Mouse (Mus musculus) neural tube, embryonic 11.5 days (tissue): ENCODE results near the gene Ripk4. TPM values are rescaled to one million over a fixed set of nuclear protein-coding genes. Genes with fewer than 3 reads are reported as not detected.

ENCODE experiments used
- ATAC-seq: fragments of 200-750 bp; cut with Nextera tagmentation; 2 replicates; pipeline ENCODE4 v1.8.0; 2017; ENCODE audit warnings: moderate number of reproducible peaks, mild to moderate bottlenecking, moderate TSS enrichment, moderate library complexity; ENCODE audit not compliant: insufficient read depth, low FRiP score, low TSS enrichment
- DNase-seq: peaks from one replicate; pipeline ENCODE4 v3.0.0-alpha.2; 2015; ENCODE audit warnings: low spot score
- H3K27ac ChIP-seq: fragments of 300-500 bp; sonication (generic); 2 replicates; pipeline ENCODE4 v1.5.1; 2014; ENCODE audit warnings: low read depth, mild to moderate bottlenecking, low read length
- H3K27me3 ChIP-seq: fragments of 300-500 bp; sonication (generic); 2 replicates; pipeline ENCODE4 v1.6.1; 2014; ENCODE audit warnings: mild to moderate bottlenecking, low read length, mixed read lengths; ENCODE audit not compliant: control insufficient read depth, insufficient read depth
- H3K36me3 ChIP-seq: fragments of 300-500 bp; sonication (generic); 2 replicates; pipeline ENCODE4 v1.6.1; 2014; ENCODE audit warnings: mild to moderate bottlenecking, low read length, moderate library complexity, mixed read lengths; ENCODE audit not compliant: control insufficient read depth, insufficient read depth
- H3K4me1 ChIP-seq: fragments of 300-500 bp; sonication (generic); 2 replicates; pipeline ENCODE4 v1.6.1; 2014; ENCODE audit warnings: low read length, mixed read lengths; ENCODE audit not compliant: control insufficient read depth, insufficient read depth
- H3K4me2 ChIP-seq: fragments of 300-500 bp; sonication (generic); 2 replicates; pipeline ENCODE4 v1.6.1; 2014; ENCODE audit warnings: low read depth, mild to moderate bottlenecking, moderate library complexity
- H3K4me3 ChIP-seq: fragments of 300-500 bp; sonication (generic); 2 replicates; pipeline ENCODE4 v1.5.1; 2014; ENCODE audit warnings: low read depth, low read length
- H3K9ac ChIP-seq: fragments of 300-500 bp; sonication (generic); 2 replicates; pipeline ENCODE4 v1.6.1; 2014; ENCODE audit warnings: mild to moderate bottlenecking, low read length
- H3K9me3 ChIP-seq: fragments of 300-500 bp; sonication (generic); 2 replicates; pipeline ENCODE4 v1.6.1; 2016; ENCODE audit warnings: low read length; ENCODE audit not compliant: control insufficient read depth
- WGBS: fragments of 180-500 bp; shearing (Covaris S2); extraction: QIAGEN DNeasy Blood & Tissue Kit; methylation state at CpG from one replicate; pipeline ENCODE4 v1.1.7; 2014; 5-methylcytosine and 5-hydroxymethylcytosine counted together
- polyA plus RNA-seq: library from polyadenylated mRNA; unstranded; fragments of >200 nt; fragmentation: Nextera tagmentation; extraction: Ambion mirVana; gene quantifications from 2 replicates; pipeline ENCODE4 v1.2.1, GENCODE M21; 2014

Ripk4 gene
- polyA plus RNA-seq, 1 experiment from 2014 or later: 1.0 TPM

DNA sequence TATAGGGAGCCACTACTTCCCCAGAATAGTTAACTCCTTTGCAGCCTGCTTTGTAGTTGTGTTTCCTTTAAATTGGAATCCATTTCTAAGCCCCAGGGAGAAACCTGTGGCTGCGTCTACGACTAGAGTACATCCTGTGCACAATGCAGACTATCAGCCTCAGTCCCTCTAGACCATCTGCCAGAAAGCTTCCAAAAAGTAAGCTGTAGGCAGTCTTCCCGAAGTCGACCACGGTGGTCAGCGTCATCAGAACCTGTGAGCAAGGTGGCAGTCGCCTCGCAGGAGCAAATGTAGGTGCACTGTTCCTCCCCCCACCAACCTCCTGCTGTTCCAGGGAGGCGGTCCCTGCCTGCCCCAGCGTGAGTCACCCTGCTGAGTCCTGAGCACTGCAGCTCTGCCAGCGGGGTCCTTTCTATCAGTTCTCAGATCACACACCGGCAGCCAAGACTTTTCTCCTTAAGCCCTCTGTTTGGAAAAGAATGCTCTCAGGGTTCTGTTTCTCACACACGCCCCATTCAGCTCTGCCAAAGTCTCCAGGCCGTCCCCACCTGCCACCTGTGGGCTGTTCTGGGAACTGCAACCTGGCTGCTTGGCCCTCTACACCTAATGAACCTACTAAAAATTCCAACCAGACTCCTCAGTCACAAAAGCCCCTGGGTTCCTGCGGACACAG is 14.9 kb upstream of the Ripk4 start:
- ATAC-seq: no peak
- DNase-seq: peak; percentile 77
- no peak overlapping the region for H3K9ac ChIP-seq
- H3K4me2 ChIP-seq: no peak overlapping the region
- H3K27me3 ChIP-seq: no peaks in the 10 kb centered on the region
- H3K4me3 ChIP-seq: no peak overlapping the region
- H3K27ac ChIP-seq: no peak overlapping the region
- H3K9me3 ChIP-seq: no peaks in the 10 kb centered on the region
- H3K36me3 ChIP-seq: no peaks in the 10 kb centered on the region
- 31% methylated on average over 15 of the region's 15 CpGs for WGBS
- H3K4me1 ChIP-seq: no peaks in the 10 kb centered on the region

DNA sequence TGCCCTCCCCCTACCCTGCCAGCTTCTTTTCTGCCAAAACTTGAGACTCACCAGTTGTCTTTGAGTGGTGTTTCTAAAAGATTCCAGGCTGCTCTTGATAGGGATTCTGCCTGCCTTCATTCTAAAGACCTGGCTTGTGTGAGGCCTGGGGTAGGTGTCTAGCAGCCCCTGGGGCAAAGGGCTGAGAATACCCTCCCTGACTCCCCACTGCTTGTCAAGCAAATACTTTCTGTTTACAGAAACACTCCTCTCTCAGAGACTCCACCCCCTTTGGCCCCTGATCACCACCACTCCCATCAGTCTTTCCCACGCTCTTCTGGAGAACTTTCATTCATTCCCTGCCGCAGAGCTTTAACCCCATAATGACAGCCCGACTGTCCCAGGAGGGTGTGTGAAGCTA is 2.9 kb upstream of the Ripk4 start:
- Histone ChIP-seq H3K4me1 (peaks cover 6% of the 10 kb centered on the region), H3K9ac (no peak overlapping the region), H3K36me3 (no peaks in the 10 kb centered on the region), H3K4me3 (no peak overlapping the region), H3K27ac (no peak overlapping the region), H3K4me2 (no peak overlapping the region), H3K27me3 (peaks cover 36% of the 10 kb centered on the region), H3K9me3 (no peaks in the 10 kb centered on the region)
- no peak for ATAC-seq
- WGBS: 26% methylated on average over 3 of the region's 3 CpGs
- DNase-seq: no peak

GRCm38 (mm10) chr16:97764626-97765025 is 1.0 kb upstream of the Ripk4 start:
- Histone ChIP-seq H3K36me3 (no peaks in the 10 kb centered on the region), H3K4me1 (peaks cover 6% of the 10 kb centered on the region), H3K27me3 (peaks cover 38% of the 10 kb centered on the region), H3K9me3 (no peaks in the 10 kb centered on the region), H3K9ac (no peak overlapping the region), H3K4me2 (no peak overlapping the region), H3K27ac (no peak overlapping the region), H3K4me3 (no peak overlapping the region)
- ATAC-seq (no peak), DNase-seq (no peak)
- WGBS: 65% methylated on average over 2 of the region's 2 CpGs

GRCm38 (mm10) chr16:97763990-97764340 is 378 bp upstream of the Ripk4 start:
- Histone ChIP-seq H3K27me3 (peaks cover 38% of the 10 kb centered on the region), H3K36me3 (no peaks in the 10 kb centered on the region), H3K4me3 (peak overlapping the region; percentile 39), H3K9ac (no peak overlapping the region), H3K4me1 (peaks cover 6% of the 10 kb centered on the region), H3K4me2 (peak overlapping the region; percentile 63), H3K27ac (no peak overlapping the region), H3K9me3 (no peaks in the 10 kb centered on the region)
- 9% methylated on average over 13 of the region's 13 CpGs for WGBS
- DNase-seq (no peak), ATAC-seq (no peak)

GRCm38 (mm10) chr16:97761782-97762181 is 1.8 kb downstream of the Ripk4 start:
- Histone ChIP-seq H3K9me3 (no peaks in the 10 kb centered on the region), H3K27me3 (peaks cover 38% of the 10 kb centered on the region), H3K4me2 (no peak overlapping the region), H3K4me3 (no peak overlapping the region), H3K4me1 (peaks cover 6% of the 10 kb centered on the region), H3K36me3 (no peaks in the 10 kb centered on the region), H3K9ac (no peak overlapping the region), H3K27ac (no peak overlapping the region)
- ATAC-seq (no peak), DNase-seq (no peak)
- WGBS: 55% methylated on average over 2 of the region's 2 CpGs

- Histone ChIP-seq H3K4me1 (peaks cover 6% of the 10 kb centered on the region), H3K27ac (no peak overlapping the region), H3K36me3 (no peaks in the 10 kb centered on the region), H3K27me3 (peaks cover 31% of the 10 kb centered on the region), H3K9me3 (no peaks in the 10 kb centered on the region), H3K4me2 (no peak overlapping the region), H3K9ac (no peak overlapping the region), H3K4me3 (no peak overlapping the region)
- DNase-seq: no peak
- no peak for ATAC-seq
- 29% methylated on average over 3 of the region's 3 CpGs for WGBS
Measured at GRCm38 (mm10) chr16:97759681-97760080, 3.9 kb downstream of the Ripk4 start.

DNA sequence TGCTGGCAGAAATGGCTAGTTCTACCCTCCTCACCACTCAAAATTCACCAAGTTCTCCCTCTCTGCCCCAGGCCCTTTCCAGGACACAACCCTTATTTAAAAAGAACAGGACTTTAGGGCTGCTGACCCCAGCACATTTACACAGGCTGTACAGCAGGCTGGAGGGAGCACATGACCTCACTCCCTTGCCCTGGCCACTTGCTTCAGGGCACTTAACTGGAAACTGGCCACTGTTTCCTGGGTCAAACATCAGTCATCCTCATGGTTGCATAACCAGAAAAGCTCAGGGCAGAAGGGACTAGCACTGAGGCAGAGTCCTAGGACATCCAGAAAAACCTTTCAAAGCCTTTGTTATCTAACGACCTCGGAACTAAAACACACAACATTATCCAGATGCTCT is 5.3 kb downstream of the Ripk4 start:
- Histone ChIP-seq H3K27ac (no peak overlapping the region), H3K4me2 (no peak overlapping the region), H3K27me3 (peaks cover 18% of the 10 kb centered on the region), H3K9ac (no peak overlapping the region), H3K36me3 (no peaks in the 10 kb centered on the region), H3K4me3 (no peak overlapping the region), H3K9me3 (no peaks in the 10 kb centered on the region), H3K4me1 (peaks cover under 1% of the 10 kb centered on the region)
- DNase-seq (no peak), ATAC-seq (no peak)
- WGBS: 78% methylated on average over 2 of the region's 2 CpGs

- no peak overlapping the region for H3K27ac ChIP-seq
- ATAC-seq (no peak), DNase-seq (no peak)
- no peak overlapping the region for H3K9ac ChIP-seq
- 63% methylated on average over 2 of the region's 2 CpGs for WGBS
- no peaks in the 10 kb centered on the region for H3K4me1 ChIP-seq
- 0 out of 2 replicates have a peak, but pooled peaks cover 2% of the 10 kb centered on the region for H3K27me3 ChIP-seq
- no peak overlapping the region for H3K4me3 ChIP-seq
- H3K9me3 ChIP-seq: no peaks in the 10 kb centered on the region
- H3K4me2 ChIP-seq: no peak overlapping the region
- no peaks in the 10 kb centered on the region for H3K36me3 ChIP-seq
Measured at GRCm38 (mm10) chr16:97756460-97756859, 7.1 kb downstream of the Ripk4 start.

- WGBS: 90% methylated on average over 3 of the region's 3 CpGs
- H3K9ac ChIP-seq: no peak overlapping the region
- ATAC-seq (no peak), DNase-seq (no peak)
- H3K4me3 ChIP-seq: no peak overlapping the region
- H3K27me3 ChIP-seq: no peaks in the 10 kb centered on the region
- no peaks in the 10 kb centered on the region for H3K36me3 ChIP-seq
- H3K4me1 ChIP-seq: no peaks in the 10 kb centered on the region
- no peaks in the 10 kb centered on the region for H3K9me3 ChIP-seq
- H3K27ac ChIP-seq: no peak overlapping the region
- no peak overlapping the region for H3K4me2 ChIP-seq
Measured at GRCm38 (mm10) chr16:97752316-97752941, 11.2 kb downstream of the Ripk4 start.
